Mouse (Mus musculus): ENCODE data around the gene Inafm1.
"Not testable (repeated sequence)": the region's sequence is repeated elsewhere in the genome, so short reads cannot be mapped to it uniquely, and the experiment has no call there.

The Inafm1 gene

GRCm38 (mm10) chr7:16297616-16298015 lies 24.2 kb upstream of the Inafm1 start:
- DNase-seq (ENCODE audit: low spot score in 2 of 2) = no peak

DNA sequence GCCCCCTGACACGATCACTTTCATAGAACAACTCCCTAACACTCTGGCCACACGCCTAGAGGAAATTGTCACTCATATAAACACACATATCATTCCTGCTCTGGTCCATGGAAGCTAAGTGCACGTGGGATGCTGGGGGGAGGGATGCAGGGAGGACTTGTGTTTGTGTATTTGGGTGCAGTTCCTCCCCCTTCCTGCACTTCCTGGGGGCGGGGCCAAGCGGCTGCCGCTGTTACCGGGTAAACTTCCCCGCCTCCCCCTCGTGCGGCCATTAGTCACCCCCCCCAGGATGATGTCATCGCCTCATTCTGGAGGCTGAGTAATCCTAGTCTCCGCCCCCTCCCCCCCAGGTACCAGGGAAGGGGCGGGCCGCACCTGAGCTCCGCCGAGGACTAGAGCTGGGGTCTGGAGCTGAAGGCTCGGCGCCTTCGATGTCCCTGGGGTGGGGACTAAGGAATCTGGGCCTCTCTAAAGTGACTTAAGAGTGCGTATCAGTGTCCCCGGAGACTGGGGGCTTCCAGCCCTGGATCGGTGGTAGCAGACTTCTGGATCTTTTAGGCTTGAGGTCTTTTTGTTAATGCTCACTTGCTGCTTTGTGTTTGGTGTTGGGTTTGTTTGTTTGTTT lies 23.5 kb upstream of the Inafm1 start:
- peak in 1 of 2 experiments; percentile 80 for DNase-seq (ENCODE audit: low spot score in 2 of 2)

DNA sequence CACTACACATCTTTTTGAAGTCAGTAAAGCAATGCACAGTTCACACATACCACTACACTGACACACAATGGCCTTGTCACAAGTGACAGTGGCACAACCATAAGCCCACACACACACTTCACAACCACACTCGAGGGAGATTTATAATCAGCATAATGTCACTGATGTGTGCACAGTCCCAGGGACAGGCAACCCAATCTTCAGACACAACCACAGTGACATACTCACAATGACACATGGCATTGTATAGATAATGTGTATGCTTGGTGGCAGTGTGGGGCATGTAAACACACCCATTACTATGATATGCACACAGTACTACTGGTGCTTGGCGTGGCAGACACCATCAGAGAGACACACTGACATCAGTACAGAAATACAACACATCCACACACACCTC lies 22.7 kb upstream of the Inafm1 start:
- no peak for DNase-seq (ENCODE audit: low spot score in 2 of 2)

DNA sequence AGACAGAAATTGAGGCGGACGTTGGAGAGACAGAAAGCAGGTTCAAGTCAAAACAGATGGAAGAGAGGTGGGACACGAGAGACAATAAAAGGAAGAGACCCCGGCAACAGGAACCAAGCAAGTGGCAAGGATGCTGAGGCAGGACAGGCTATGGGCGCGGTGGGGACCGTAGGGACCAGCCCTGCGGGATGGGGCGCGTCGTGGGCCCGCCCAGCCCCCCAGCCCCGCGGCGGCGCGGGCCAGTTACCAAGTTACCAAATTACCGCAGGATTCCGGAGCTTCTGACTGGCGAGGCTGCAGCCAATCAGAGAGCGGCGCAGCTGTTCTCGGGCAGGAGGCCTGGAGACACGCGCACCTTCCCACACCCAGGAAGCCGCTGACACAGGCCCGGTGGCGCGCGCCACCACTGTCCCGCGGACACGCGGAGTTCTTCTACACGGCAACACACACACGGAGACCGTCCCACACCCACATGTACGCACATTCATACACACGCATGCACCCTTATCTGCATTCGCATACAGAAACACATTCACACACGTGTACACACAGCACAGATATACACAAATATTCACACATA lies 22.0 kb upstream of the Inafm1 start:
- peak in 1 of 2 experiments; percentile 80 for DNase-seq (ENCODE audit: low spot score in 2 of 2)

DNA sequence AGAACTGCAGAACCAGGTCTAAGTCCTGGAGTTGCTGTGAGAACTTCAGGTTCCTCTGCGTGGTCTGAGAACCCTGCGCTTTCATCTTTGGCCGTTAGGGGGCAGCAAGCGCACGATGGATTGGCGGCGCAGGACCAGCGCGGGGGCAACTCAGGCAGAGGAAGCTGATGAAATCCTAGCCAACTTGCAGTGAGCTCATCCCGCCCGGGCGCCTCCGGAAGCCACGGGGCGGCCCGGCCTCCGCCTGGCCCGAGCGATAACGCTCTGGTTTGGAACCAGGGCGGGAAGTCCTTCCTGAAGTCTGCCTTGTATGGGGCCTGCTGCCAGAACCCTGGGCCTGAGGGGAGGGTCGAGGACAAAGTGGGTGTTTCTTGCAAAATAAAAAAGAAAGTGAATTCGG lies 21.4 kb upstream of the Inafm1 start:
- DNase-seq (ENCODE audit: low spot score in 2 of 2) = peak; percentile 77 to 95

GRCm38 (mm10) chr7:16294346-16294745 lies 20.9 kb upstream of the Inafm1 start:
- DNase-seq (ENCODE audit: low spot score in 2 of 2) = no peak

DNA sequence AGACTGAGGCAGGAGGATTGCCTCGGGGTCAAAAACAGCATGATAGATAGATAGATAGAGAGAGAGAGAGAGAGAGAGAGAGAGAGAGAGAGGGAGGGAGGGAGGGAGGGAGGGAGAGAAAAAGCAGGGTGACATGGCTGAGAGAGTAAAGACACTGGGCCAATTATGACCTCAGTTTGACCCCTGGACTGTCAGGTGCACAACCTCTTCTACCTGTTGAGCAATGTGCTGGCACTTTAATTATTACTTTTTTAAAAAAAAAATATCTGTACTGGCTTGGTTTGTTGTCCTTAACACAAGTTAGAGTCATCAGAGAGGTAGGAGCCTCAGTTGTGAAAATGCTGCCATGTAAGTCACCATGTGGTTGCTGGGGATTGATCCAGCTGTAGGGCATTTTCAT lies 14.4 kb upstream of the Inafm1 start:
- DNase-seq (ENCODE audit: low spot score in 2 of 2) = no peak

DNA sequence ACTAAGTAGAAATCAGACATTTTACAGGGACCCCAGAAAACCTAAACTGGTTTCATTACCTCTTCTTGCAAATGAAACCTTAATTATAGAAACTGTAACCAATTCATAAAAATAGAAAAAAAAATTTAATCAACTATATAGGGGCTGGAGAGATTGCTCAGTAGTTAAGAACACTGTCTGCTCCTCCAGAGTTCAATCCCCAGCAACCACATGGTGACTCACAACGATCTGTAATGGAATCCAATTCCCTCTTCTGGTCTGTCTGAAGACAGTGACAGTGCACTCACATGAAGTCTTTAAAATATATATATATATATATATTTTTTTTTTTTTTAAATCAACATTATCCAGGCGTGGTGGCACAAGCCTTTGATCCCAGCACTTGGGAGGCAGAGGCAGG lies 13.6 kb upstream of the Inafm1 start:
- no peak for DNase-seq (ENCODE audit: low spot score in 2 of 2)

GRCm38 (mm10) chr7:16286026-16286961 lies 12.9 kb upstream of the Inafm1 start, which contains the start of gene Ccdc9:
Ccdc9 (minus strand) TSS chr7:16286795.
- peak; percentile 99 for DNase-seq (ENCODE audit: low spot score in 2 of 2)

GRCm38 (mm10) chr7:16285450-16286025 lies 12.1 kb upstream of the Inafm1 start:
- peak in 1 of 2 experiments; percentile 61 for DNase-seq (ENCODE audit: low spot score in 2 of 2)

DNA sequence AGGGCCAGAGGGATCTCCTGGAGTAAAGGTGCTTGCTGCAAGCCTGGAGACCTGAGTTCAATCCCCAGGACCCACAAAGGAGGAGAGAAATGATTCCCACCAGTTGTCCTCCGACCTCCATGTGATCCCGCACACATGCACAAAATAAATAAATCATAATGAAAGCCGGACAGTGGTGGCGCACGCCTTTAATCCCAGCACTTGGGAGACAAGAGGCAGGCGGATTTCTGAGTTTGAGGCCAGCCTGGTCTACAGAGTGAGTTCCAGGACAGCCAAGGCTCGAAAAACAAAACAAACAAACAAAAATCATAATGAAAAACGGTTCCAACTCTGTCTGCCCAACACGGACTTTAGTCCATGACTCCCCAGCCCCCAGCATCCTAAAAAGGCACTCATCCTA lies 11.5 kb upstream of the Inafm1 start:
- DNase-seq (ENCODE audit: low spot score in 2 of 2) = no peak

- no peak for DNase-seq (ENCODE audit: low spot score in 2 of 2)
Observed at GRCm38 (mm10) chr7:16284001-16284400, 10.6 kb upstream of the Inafm1 start.

DNA sequence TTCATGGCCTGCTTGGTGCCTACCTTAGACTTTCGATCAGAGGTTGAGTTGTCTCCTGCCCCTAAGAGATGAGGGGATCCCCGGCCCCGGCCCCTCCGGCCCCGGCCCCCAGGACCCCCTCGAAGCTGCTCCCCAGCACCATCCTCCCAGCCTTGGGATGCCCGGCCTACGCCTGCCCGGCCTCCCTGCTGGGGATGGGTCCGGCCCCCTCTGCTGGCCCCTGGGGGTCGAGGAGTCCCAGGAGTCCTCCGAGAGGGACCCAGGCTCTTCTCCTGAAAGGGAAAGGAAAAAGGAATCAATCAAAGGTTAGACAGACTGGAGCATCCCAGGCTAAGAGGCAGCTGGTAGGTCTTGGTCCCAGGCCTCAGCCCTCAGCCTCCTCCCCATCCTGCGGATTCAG lies 8.9 kb upstream of the Inafm1 start:
- no peak for DNase-seq (ENCODE audit: low spot score in 2 of 2)

DNA sequence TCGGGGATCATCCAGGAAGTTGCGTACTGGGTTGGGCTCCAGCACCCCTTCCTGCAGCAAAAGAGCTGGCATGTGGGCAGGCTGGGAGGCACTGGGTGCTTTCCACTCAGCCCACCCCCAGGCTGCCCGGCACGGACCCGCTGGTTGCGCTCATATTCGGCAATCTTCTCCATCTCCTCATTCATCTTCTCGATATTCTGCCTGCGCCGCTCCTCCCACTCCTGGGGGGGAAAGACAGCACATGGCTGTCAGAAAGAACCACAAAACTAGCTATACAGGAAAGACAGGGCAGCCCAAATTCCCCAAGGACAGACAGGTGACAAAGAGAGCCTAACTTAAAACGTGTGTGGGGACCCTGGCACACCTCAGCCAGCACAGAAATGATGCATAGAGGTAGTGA lies 7.3 kb upstream of the Inafm1 start:
- DNase-seq (ENCODE audit: low spot score in 2 of 2) = no peak

- DNase-seq (ENCODE audit: low spot score in 2 of 2) = no peak
Observed at GRCm38 (mm10) chr7:16274922-16275890, 1.8 kb upstream of the Inafm1 start.

GRCm38 (mm10) chr7:16273766-16274140 lies 336 bp upstream of the Inafm1 start:
- peak in 1 of 2 experiments; percentile 67 for DNase-seq (ENCODE audit: low spot score in 2 of 2)

GRCm38 (mm10) chr7:16272681-16273080 lies 736 bp downstream of the Inafm1 start:
- peak in 1 of 2 experiments; percentile 69 for DNase-seq (ENCODE audit: low spot score in 2 of 2)

DNA sequence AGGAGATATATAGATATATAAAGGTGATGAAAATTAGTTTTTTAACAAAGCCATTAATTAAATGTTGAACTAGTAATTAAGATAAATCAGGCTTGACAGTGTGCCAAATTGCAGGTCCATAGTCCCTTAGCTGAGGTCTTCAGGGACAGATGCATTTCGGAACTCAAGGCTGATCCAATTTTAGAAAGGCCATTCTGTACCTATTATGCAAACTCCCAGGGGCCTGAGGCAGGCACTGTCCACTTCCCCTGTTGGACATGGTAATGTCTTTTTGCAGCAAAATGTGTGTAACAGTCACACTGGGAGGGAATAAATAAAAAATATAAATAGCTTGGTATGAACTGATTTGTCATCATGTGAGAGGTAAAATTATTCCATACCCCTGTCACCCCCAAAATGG lies 2.3 kb downstream of the Inafm1 start:
- DNase-seq (ENCODE audit: low spot score in 2 of 2) = no peak

DNA sequence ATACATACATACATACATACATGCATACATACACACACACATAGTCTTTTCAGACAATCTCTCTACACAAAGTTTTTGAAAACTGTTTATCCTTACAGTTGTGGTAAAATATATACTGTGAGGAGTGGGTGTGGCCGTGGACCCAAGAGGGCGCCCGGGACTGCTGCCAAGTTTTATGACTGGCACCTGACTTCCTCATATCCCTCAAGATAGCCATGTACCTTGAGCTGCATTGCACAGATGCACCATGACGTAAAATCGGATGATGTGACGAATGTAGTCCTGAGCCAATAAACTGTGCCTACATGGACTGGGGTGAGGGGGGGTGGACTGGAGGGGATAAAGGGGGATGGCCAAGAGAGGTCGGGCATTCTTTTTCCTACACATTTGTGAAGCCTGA lies 6.8 kb downstream of the Inafm1 start:
- DNase-seq (ENCODE audit: low spot score in 2 of 2) = not testable (repeated sequence)

DNA sequence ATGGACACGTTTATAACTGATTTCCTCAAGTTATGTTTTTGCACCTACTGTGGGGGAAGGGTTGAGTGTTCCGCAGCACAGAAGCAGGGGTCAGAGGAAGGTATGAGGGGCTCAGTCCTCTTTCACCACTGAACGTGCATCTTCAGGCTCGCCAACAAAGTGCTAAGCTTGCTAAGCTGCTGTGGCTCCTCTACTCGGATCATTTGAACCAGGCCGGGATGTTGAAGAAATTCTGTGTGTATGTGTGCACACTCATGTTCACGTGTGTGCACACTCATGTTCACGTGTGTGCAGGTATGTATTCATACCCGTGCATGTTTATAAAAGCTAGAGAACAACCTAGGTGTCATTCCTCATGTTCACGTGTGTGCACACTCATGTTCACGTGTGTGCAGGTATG lies 7.6 kb downstream of the Inafm1 start:
- no peak for DNase-seq (ENCODE audit: low spot score in 2 of 2)

DNA sequence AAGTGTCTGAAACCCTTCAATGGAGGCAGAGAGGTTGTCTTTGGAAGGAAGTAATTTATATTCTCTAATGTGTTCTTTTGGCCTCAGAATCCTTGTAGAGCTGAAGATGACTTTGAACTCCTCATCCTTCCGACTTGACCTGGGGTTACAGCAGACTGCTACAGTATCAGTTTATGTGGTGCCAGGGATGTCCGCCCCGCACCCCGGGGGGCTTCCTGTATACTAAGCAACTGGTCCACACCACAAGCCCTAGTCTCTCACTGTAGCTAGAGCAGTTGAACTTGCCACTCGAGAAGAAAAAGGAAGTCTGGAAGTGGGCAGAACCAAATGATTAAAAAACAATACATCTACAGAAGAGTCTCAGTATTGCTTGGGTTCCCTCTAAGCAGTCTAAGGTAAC lies 9.6 kb downstream of the Inafm1 start:
- DNase-seq (ENCODE audit: low spot score in 2 of 2) = no peak

Measured in left cerebral cortex, adult 9 months (tissue).